Mouse (Mus musculus) adrenal gland, adult (tissue): Measurements from ENCODE around the gene Zfp575.
A peak's percentile ranks its signal among the peaks of the same experiment; 100 is the strongest.
"Not testable (repeated sequence)": the region's sequence is repeated elsewhere in the genome, so short reads cannot be mapped to it uniquely, and the experiment has no call there.

Source experiments
- DNase-seq, 2 experiments: peaks; one replicate each; pipeline ENCODE4 v3.0.0; 2022 to 2023; ENCODE audit warnings: low spot score in 1 of 2; ENCODE audit not compliant: inconsistent age in 2 of 2

The Zfp575 gene

GRCm38 (mm10) chr7:24587330-24588105, at the start of gene Zfp575, which contains the start of gene Ethe1:
TSS of gene Zfp575 (minus strand) at chr7:24587641.
TSS of gene Ethe1 (plus strand) at chr7:24587543.
- DNase-seq, result peak in 1 of 2 experiments; percentile 57

- DNase-seq, result no peak
These were observed 49.6 kb upstream of the Zfp575 start for GRCm38 (mm10) chr7:24637046-24637445.

- DNase-seq, result no peak
These were observed 48.8 kb upstream of the Zfp575 start, which contains the start of gene Lypd3 for GRCm38 (mm10) chr7:24636264-24636663. TSS of gene Lypd3 (plus strand) at chr7:24636550.

- DNase-seq, result peak in 1 of 2 experiments; percentile 41
These were observed 42.9 kb upstream of the Zfp575 start for GRCm38 (mm10) chr7:24630116-24630880.

- peak; percentile 64 to 89 for DNase-seq
These were observed 42.2 kb upstream of the Zfp575 start for GRCm38 (mm10) chr7:24629672-24630071.

- DNase-seq, result peak; percentile 92 to 96
These were observed 41.5 kb upstream of the Zfp575 start for GRCm38 (mm10) chr7:24628685-24629610.

GRCm38 (mm10) chr7:24622967-24623366, 35.5 kb upstream of the Zfp575 start:
- DNase-seq, result no peak

GRCm38 (mm10) chr7:24621193-24621592, 33.8 kb upstream of the Zfp575 start:
- DNase-seq, result no peak

GRCm38 (mm10) chr7:24619671-24620397, 32.4 kb upstream of the Zfp575 start:
- DNase-seq, result no peak

- DNase-seq, result not testable (repeated sequence)
These were observed 30.9 kb upstream of the Zfp575 start for GRCm38 (mm10) chr7:24618374-24618773.

GRCm38 (mm10) chr7:24617763-24618162, 30.3 kb upstream of the Zfp575 start:
- no peak for DNase-seq

GRCm38 (mm10) chr7:24614816-24615215, 27.4 kb upstream of the Zfp575 start:
- peak; percentile 53 to 57 for DNase-seq

GRCm38 (mm10) chr7:24612308-24612910, 25.0 kb upstream of the Zfp575 start:
- DNase-seq, result no peak

GRCm38 (mm10) chr7:24611709-24612108, 24.3 kb upstream of the Zfp575 start:
- DNase-seq, result no peak

GRCm38 (mm10) chr7:24610879-24611494, 23.5 kb upstream of the Zfp575 start:
- DNase-seq, result peak; percentile 95 to 99

- DNase-seq, result peak in 1 of 2 experiments; percentile 56
These were observed 22.9 kb upstream of the Zfp575 start, which contains the start of gene Phldb3 for GRCm38 (mm10) chr7:24610144-24610878. TSS of gene Phldb3 (plus strand) at chr7:24610763.

GRCm38 (mm10) chr7:24608561-24608960, 21.1 kb upstream of the Zfp575 start:
- no peak for DNase-seq

- peak; percentile 64 to 81 for DNase-seq
These were observed 20.6 kb upstream of the Zfp575 start for GRCm38 (mm10) chr7:24608017-24608416.

- DNase-seq, result no peak
These were observed 18.6 kb upstream of the Zfp575 start for GRCm38 (mm10) chr7:24606046-24606445.
